Mouse (Mus musculus) neutrophil, adult 83 days (primary cell): ENCODE results near the gene Cyp4v3. TPM values are rescaled to one million over a fixed set of nuclear protein-coding genes. Genes with fewer than 3 reads are reported as not detected.

Experiments used
- total RNA-seq, 2 experiments: library from RNA; stranded (reverse); gene quantifications; one replicate each; pipeline ENCODE4 v1.2.4; 2023

Cyp4v3 gene
- 1 to 10 TPM; 4.1 to 5.2 TPM for total RNA-seq

GRCm38 (mm10) chr8:45332685-45333409, at the start of gene Cyp4v3:
Gene Cyp4v3 (minus strand): TSS chr8:45333216.

GRCm38 (mm10) chr8:45381963-45382347, 48.9 kb upstream of the Cyp4v3 start, which contains the start of gene Fam149a:
Gene Fam149a (minus strand): TSS chr8:45382291.

GRCm38 (mm10) chr8:45308366-45308765, 24.6 kb downstream of the Cyp4v3 start, which contains the start of gene Gm45753:
Gene Gm45753 (minus strand): TSS chr8:45308466.

GRCm38 (mm10) chr8:45294687-45295086, 38.3 kb downstream of the Cyp4v3 start, which contains the start of gene Klkb1:
Gene Klkb1 (minus strand): TSS chr8:45294859.

GRCm38 (mm10) chr8:45261920-45262319, 71.1 kb downstream of the Cyp4v3 start, which contains the start of gene F11:
Gene F11 (minus strand): TSS chr8:45262031.

Other genes starting within 250 kb of the Cyp4v3 start
- not detected for gene F11, start 71.2 kb downstream of the Cyp4v3 start, total RNA-seq
- not detected for gene Klkb1, start 38.4 kb downstream of the Cyp4v3 start, total RNA-seq
- not detected for gene Gm45753, start 24.8 kb downstream of the Cyp4v3 start, total RNA-seq
- under 1 TPM in 1 of 2 experiments, not detected in 1; 0.11 TPM for gene Fam149a, start 49.1 kb upstream of the Cyp4v3 start, total RNA-seq
- gene Tlr3, start 77.9 kb upstream of the Cyp4v3 start, total RNA-seq, result under 1 TPM; 0.18 to 0.86 TPM
- 1 to 10 TPM in 1 of 2 experiments, under 1 TPM in 1; 0.77 to 1.2 TPM for gene Sorbs2, start 174.6 kb upstream of the Cyp4v3 start, total RNA-seq